Mouse (Mus musculus): Measurements from ENCODE around the gene Thada. TPM values are rescaled to one million over a fixed set of nuclear protein-coding genes. Genes with fewer than 3 reads are reported as not detected.
"Not testable (repeated sequence)": the region's sequence is repeated elsewhere in the genome, so short reads cannot be mapped to it uniquely, and the experiment has no call there.

Thada gene
- polyA plus RNA-seq, 1 experiment from 2014 or later, result 9.2 TPM

- Histone ChIP-seq H3K27ac (no peak overlapping the region), H3K36me3 (peaks cover 51% of the 10 kb centered on the region)
- 79% methylated on average over 15 of the region's 15 CpGs for WGBS
These were observed 241.7 kb downstream of the Thada start for GRCm38 (mm10) chr17:84224217-84224887.

GRCm38 (mm10) chr17:84218841-84219240 is 247.2 kb downstream of the Thada start:
- not testable (repeated sequence) for H3K4me1 ChIP-seq; H3K9me3 ChIP-seq; H3K27ac ChIP-seq; DNase-seq (ENCODE audit: low spot score); H3K4me3 ChIP-seq; H3K27me3 ChIP-seq (ENCODE audit: insufficient read depth, poor library complexity, severe bottlenecking)
- 96% methylated on average over 2 of the region's 2 CpGs for WGBS
- peaks cover 48% of the 10 kb centered on the region for H3K36me3 ChIP-seq

More at GRCm38 (mm10) chr17:84224217-84224887, 241.7 kb downstream of the Thada start:
- Histone ChIP-seq H3K9me3 (no peaks in the 10 kb centered on the region), H3K4me3 (no peak overlapping the region), H3K4me1 (peaks cover 4% of the 10 kb centered on the region; the same call in 1 of the 2 replicates), H3K27me3 (ENCODE audit: insufficient read depth, poor library complexity, severe bottlenecking) (no peaks in the 10 kb centered on the region)
- no peak for DNase-seq (ENCODE audit: low spot score)

GRCm38 (mm10) chr17:84217696-84218095 is 248.3 kb downstream of the Thada start:
- H3K9me3 ChIP-seq, result no peaks in the 10 kb centered on the region
- no peak overlapping the region for H3K4me3 ChIP-seq
- WGBS, result 70% methylated on average over 3 of the region's 3 CpGs
- 0 out of 2 replicates have a peak, but pooled peaks cover 5% of the 10 kb centered on the region for H3K4me1 ChIP-seq
- no peaks in the 10 kb centered on the region for H3K27me3 ChIP-seq (ENCODE audit: insufficient read depth, poor library complexity, severe bottlenecking)
- peaks cover 44% of the 10 kb centered on the region for H3K36me3 ChIP-seq
- no peak for DNase-seq (ENCODE audit: low spot score)
- H3K27ac ChIP-seq, result 0 out of 2 replicates have a peak overlapping the region, but pooled peaks have one; percentile 10

GRCm38 (mm10) chr17:84215264-84215960 is 250.6 kb downstream of the Thada start:
- H3K27ac ChIP-seq, result no peak overlapping the region
- H3K4me3 ChIP-seq, result no peak overlapping the region
- no peak for DNase-seq (ENCODE audit: low spot score)
- 0 out of 2 replicates have a peak, but pooled peaks cover 5% of the 10 kb centered on the region for H3K4me1 ChIP-seq
- peaks cover 28% of the 10 kb centered on the region for H3K36me3 ChIP-seq
- WGBS, result 88% methylated on average over 6 of the region's 6 CpGs
- no peaks in the 10 kb centered on the region for H3K27me3 ChIP-seq (ENCODE audit: insufficient read depth, poor library complexity, severe bottlenecking)
- no peaks in the 10 kb centered on the region for H3K9me3 ChIP-seq

- Histone ChIP-seq H3K4me1 (peaks cover 5% of the 10 kb centered on the region; the same call in 1 of the 2 replicates), H3K27me3 (ENCODE audit: insufficient read depth, poor library complexity, severe bottlenecking) (no peaks in the 10 kb centered on the region), H3K36me3 (peaks cover 11% of the 10 kb centered on the region; the same call in 1 of the 2 replicates), H3K9me3 (no peaks in the 10 kb centered on the region), H3K27ac (no peak overlapping the region), H3K4me3 (no peak overlapping the region)
- 80% methylated on average over 3 of the region's 3 CpGs for WGBS
- no peak for DNase-seq (ENCODE audit: low spot score)
These were observed 252.5 kb downstream of the Thada start for GRCm38 (mm10) chr17:84213464-84213863.

GRCm38 (mm10) chr17:84207611-84208010 is 258.4 kb downstream of the Thada start:
- Histone ChIP-seq H3K27me3 (ENCODE audit: insufficient read depth, poor library complexity, severe bottlenecking) (no peaks in the 10 kb centered on the region), H3K36me3 (peaks cover 19% of the 10 kb centered on the region; the same call in 1 of the 2 replicates), H3K4me1 (peaks cover 9% of the 10 kb centered on the region), H3K9me3 (no peaks in the 10 kb centered on the region), H3K27ac (no peak overlapping the region), H3K4me3 (no peak overlapping the region)
- 96% methylated on average over 3 of the region's 3 CpGs for WGBS
- DNase-seq (ENCODE audit: low spot score), result no peak

- Histone ChIP-seq H3K4me3 (no peak overlapping the region), H3K4me1 (peaks cover 9% of the 10 kb centered on the region), H3K9me3 (no peaks in the 10 kb centered on the region), H3K27me3 (ENCODE audit: insufficient read depth, poor library complexity, severe bottlenecking) (no peaks in the 10 kb centered on the region), H3K27ac (no peak overlapping the region), H3K36me3 (peaks cover 18% of the 10 kb centered on the region; the same call in 1 of the 2 replicates)
- DNase-seq (ENCODE audit: low spot score), result no peak
- 92% methylated on average over 3 of the region's 3 CpGs for WGBS
These were observed 259.8 kb downstream of the Thada start for GRCm38 (mm10) chr17:84206239-84206638.

- H3K9me3 ChIP-seq, result no peaks in the 10 kb centered on the region
- peaks cover 9% of the 10 kb centered on the region for H3K4me1 ChIP-seq
- no peak for DNase-seq (ENCODE audit: low spot score)
- 79% methylated on average over 5 of the region's 5 CpGs for WGBS
- no peak overlapping the region for H3K27ac ChIP-seq
- H3K36me3 ChIP-seq, result peaks cover 17% of the 10 kb centered on the region; the same call in 1 of the 2 replicates
- no peaks in the 10 kb centered on the region for H3K27me3 ChIP-seq (ENCODE audit: insufficient read depth, poor library complexity, severe bottlenecking)
- H3K4me3 ChIP-seq, result no peak overlapping the region
These were observed 261.0 kb downstream of the Thada start for GRCm38 (mm10) chr17:84204962-84205361.

- no peak for DNase-seq (ENCODE audit: low spot score)
- no peaks in the 10 kb centered on the region for H3K9me3 ChIP-seq
- H3K4me1 ChIP-seq, result peaks cover 11% of the 10 kb centered on the region
- H3K27me3 ChIP-seq (ENCODE audit: insufficient read depth, poor library complexity, severe bottlenecking), result no peaks in the 10 kb centered on the region
- no peak overlapping the region; the same call in 1 of the 2 replicates for H3K27ac ChIP-seq
- H3K4me3 ChIP-seq, result no peak overlapping the region
- peaks cover 22% of the 10 kb centered on the region; the same call in 1 of the 2 replicates for H3K36me3 ChIP-seq
- WGBS, result 74% methylated on average over 7 of the region's 7 CpGs
These were observed 262.7 kb downstream of the Thada start for GRCm38 (mm10) chr17:84203340-84203739.

GRCm38 (mm10) chr17:84201183-84201582 is 264.8 kb downstream of the Thada start:
- H3K4me3 ChIP-seq, result no peak overlapping the region
- 92% methylated on average over 5 of the region's 5 CpGs for WGBS
- H3K4me1 ChIP-seq, result peaks cover 17% of the 10 kb centered on the region
- H3K9me3 ChIP-seq, result no peaks in the 10 kb centered on the region
- no peaks in the 10 kb centered on the region for H3K27me3 ChIP-seq (ENCODE audit: insufficient read depth, poor library complexity, severe bottlenecking)
- DNase-seq (ENCODE audit: low spot score), result no peak
- no peak overlapping the region for H3K27ac ChIP-seq
- peaks cover 16% of the 10 kb centered on the region; the same call in 1 of the 2 replicates for H3K36me3 ChIP-seq

GRCm38 (mm10) chr17:84197912-84198344 is 268.1 kb downstream of the Thada start:
- H3K4me3 ChIP-seq, result no peak overlapping the region
- H3K27me3 ChIP-seq (ENCODE audit: insufficient read depth, poor library complexity, severe bottlenecking), result no peaks in the 10 kb centered on the region
- peaks cover 27% of the 10 kb centered on the region for H3K4me1 ChIP-seq
- no peaks in the 10 kb centered on the region for H3K9me3 ChIP-seq
- H3K36me3 ChIP-seq, result 0 out of 2 replicates have a peak, but pooled peaks cover 6% of the 10 kb centered on the region
- DNase-seq (ENCODE audit: low spot score), result no peak
- H3K27ac ChIP-seq, result peak overlapping the region; percentile 17; the same call in 1 of the 2 replicates
- 52% methylated on average over 4 of the region's 4 CpGs for WGBS

- DNase-seq (ENCODE audit: low spot score), result no peak
- Histone ChIP-seq H3K9me3 (no peaks in the 10 kb centered on the region), H3K4me3 (no peak overlapping the region), H3K4me1 (peaks cover 40% of the 10 kb centered on the region), H3K27ac (no peak overlapping the region), H3K36me3 (peaks cover 13% of the 10 kb centered on the region; the same call in 1 of the 2 replicates), H3K27me3 (ENCODE audit: insufficient read depth, poor library complexity, severe bottlenecking) (no peaks in the 10 kb centered on the region)
These were observed 269.7 kb downstream of the Thada start for GRCm38 (mm10) chr17:84196329-84196728.

GRCm38 (mm10) chr17:84195835-84196234 is 270.2 kb downstream of the Thada start:
- Histone ChIP-seq H3K9me3 (no peaks in the 10 kb centered on the region), H3K27me3 (ENCODE audit: insufficient read depth, poor library complexity, severe bottlenecking) (no peaks in the 10 kb centered on the region), H3K27ac (no peak overlapping the region), H3K4me1 (peaks cover 44% of the 10 kb centered on the region), H3K4me3 (no peak overlapping the region), H3K36me3 (peaks cover 15% of the 10 kb centered on the region; the same call in 1 of the 2 replicates)
- no peak for DNase-seq (ENCODE audit: low spot score)
- 83% methylated on average over 3 of the region's 3 CpGs for WGBS
